Mouse (Mus musculus) embryonic fibroblast, embryonic 13.5 days (primary cell): ENCODE data around the gene Rnf43. TPM values are rescaled to one million over a fixed set of nuclear protein-coding genes. Genes with fewer than 3 reads are reported as not detected.

Source experiments
- H3K27ac ChIP-seq: 2 replicates; pipeline ENCODE4 v1.5.1; 2012; ENCODE audit warnings: low read length, control low read depth, inconsistent platforms; ENCODE audit not compliant: insufficient read depth
- H3K4me1 ChIP-seq: 2 replicates; pipeline ENCODE4 v1.6.1; 2011; ENCODE audit warnings: low read length; ENCODE audit not compliant: control insufficient read depth, insufficient read depth
- H3K4me3 ChIP-seq: 2 replicates; pipeline ENCODE4 v1.5.1; 2011; ENCODE audit warnings: mild to moderate bottlenecking, control low read depth, low read length; ENCODE audit not compliant: insufficient read depth
- CTCF ChIP-seq: IDR thresholded peaks from 2 replicates; pipeline ENCODE4 v1.5.1; 2011; ENCODE audit warnings: mild to moderate bottlenecking, control low read depth, low read length, moderate library complexity, borderline replicate concordance; ENCODE audit not compliant: insufficient read depth
- POLR2A ChIP-seq: IDR thresholded peaks from 2 replicates; pipeline ENCODE4 v1.6.1; 2011; ENCODE audit warnings: low read depth, mild to moderate bottlenecking, control low read depth, low read length, moderate library complexity
- polyA plus RNA-seq: library from polyadenylated mRNA; stranded (reverse); fragments of >200 nt; gene quantifications from 2 replicates; pipeline ENCODE4 v1.2.4, GENCODE M21; 2011; ENCODE audit warnings: low read depth; ENCODE audit not compliant: missing spikeins, insufficient read length

The Rnf43 gene
- polyA plus RNA-seq, 1 experiment = 1.4 TPM

- Histone ChIP-seq H3K4me3 (no peak overlapping the region), H3K27ac (no peak overlapping the region), H3K4me1 (no peaks in the 10 kb centered on the region)
- TF ChIP-seq CTCF (no peak), POLR2A (no peak)
Observed at GRCm38 (mm10) chr11:87725515-87725914, 63.0 kb downstream of the Rnf43 start.

GRCm38 (mm10) chr11:87725964-87726562 is 63.5 kb downstream of the Rnf43 start:
- TF ChIP-seq POLR2A (no peak), CTCF (no peak)
- Histone ChIP-seq H3K4me1 (no peaks in the 10 kb centered on the region), H3K4me3 (no peak overlapping the region), H3K27ac (no peak overlapping the region)

- no peaks in the 10 kb centered on the region for H3K4me1 ChIP-seq
- TF ChIP-seq POLR2A (no peak), CTCF (no peak)
- H3K4me3 ChIP-seq = no peak overlapping the region
- no peak overlapping the region for H3K27ac ChIP-seq
Observed at GRCm38 (mm10) chr11:87727021-87727420, 64.5 kb downstream of the Rnf43 start.

- Histone ChIP-seq H3K27ac (no peak overlapping the region), H3K4me3 (no peak overlapping the region), H3K4me1 (no peaks in the 10 kb centered on the region)
- TF ChIP-seq POLR2A = no peak
- TF ChIP-seq CTCF = no peak
Observed at GRCm38 (mm10) chr11:87727471-87727870, 64.9 kb downstream of the Rnf43 start.

- Histone ChIP-seq H3K4me1 (no peaks in the 10 kb centered on the region), H3K27ac (no peak overlapping the region), H3K4me3 (no peak overlapping the region)
- TF ChIP-seq POLR2A (no peak), CTCF (no peak)
Observed at GRCm38 (mm10) chr11:87728850-87729592, 66.5 kb downstream of the Rnf43 start.

- H3K4me3 ChIP-seq = no peak overlapping the region
- TF ChIP-seq CTCF (no peak), POLR2A (no peak)
- H3K4me1 ChIP-seq = no peaks in the 10 kb centered on the region
- no peak overlapping the region for H3K27ac ChIP-seq
Observed at GRCm38 (mm10) chr11:87729593-87730185, 67.2 kb downstream of the Rnf43 start.

GRCm38 (mm10) chr11:87730652-87731310 is 68.3 kb downstream of the Rnf43 start:
- no peak for TF ChIP-seq POLR2A
- no peak for TF ChIP-seq CTCF
- H3K4me1 ChIP-seq = no peaks in the 10 kb centered on the region; the same call in 1 of the 2 replicates
- H3K27ac ChIP-seq = no peak overlapping the region
- H3K4me3 ChIP-seq = no peak overlapping the region

GRCm38 (mm10) chr11:87734346-87734745 is 71.8 kb downstream of the Rnf43 start:
- H3K4me1 ChIP-seq = no peaks in the 10 kb centered on the region; the same call in 1 of the 2 replicates

GRCm38 (mm10) chr11:87735691-87736090 is 73.2 kb downstream of the Rnf43 start:
- TF ChIP-seq POLR2A = no peak
- no peak for TF ChIP-seq CTCF
- Histone ChIP-seq H3K4me3 (no peak overlapping the region), H3K4me1 (no peaks in the 10 kb centered on the region; the same call in 1 of the 2 replicates), H3K27ac (peak overlapping the region; percentile 96; the same call in 1 of the 2 replicates)

More at GRCm38 (mm10) chr11:87734346-87734745, 71.8 kb downstream of the Rnf43 start:
- no peak for TF ChIP-seq CTCF
- no peak for TF ChIP-seq POLR2A
- H3K4me3 ChIP-seq = no peak overlapping the region
- no peak overlapping the region for H3K27ac ChIP-seq

GRCm38 (mm10) chr11:87736647-87737134 is 74.2 kb downstream of the Rnf43 start:
- Histone ChIP-seq H3K4me1 (no peaks in the 10 kb centered on the region; the same call in 1 of the 2 replicates), H3K27ac (peak overlapping the region; percentile 96), H3K4me3 (peak overlapping the region; percentile 50)
- TF ChIP-seq POLR2A = peak; percentile 26; the same call in 1 of the 2 replicates
- no peak for TF ChIP-seq CTCF
